Mouse (Mus musculus) hindbrain, postnatal 0 days (tissue): ENCODE measurements around the gene Acot11. TPM values are rescaled to one million over a fixed set of nuclear protein-coding genes. Genes with fewer than 3 reads are reported as not detected.

Experiments used
- ATAC-seq: fragments of 200-750 bp; cut with Nextera tagmentation; 2 replicates; pipeline ENCODE4 v1.8.0; 2017; ENCODE audit warnings: mild to moderate bottlenecking, moderate TSS enrichment, moderate library complexity
- DNase-seq: peaks from one replicate; pipeline ENCODE4 v3.0.0-alpha.2; 2015; ENCODE audit warnings: low spot score
- H3K27ac ChIP-seq: fragments of 300-500 bp; sonication (generic); 2 replicates; pipeline ENCODE4 v1.5.1; 2014; ENCODE audit warnings: mild to moderate bottlenecking
- H3K27me3 ChIP-seq: fragments of 300-500 bp; sonication (generic); 2 replicates; pipeline ENCODE4 v1.6.1; 2014; ENCODE audit warnings: low read length, mixed read lengths; ENCODE audit not compliant: insufficient read depth
- H3K36me3 ChIP-seq: fragments of 300-500 bp; sonication (generic); 2 replicates; pipeline ENCODE4 v1.6.1; 2014; ENCODE audit warnings: low read length, mixed read lengths; ENCODE audit not compliant: insufficient read depth
- H3K4me1 ChIP-seq: fragments of 300-500 bp; sonication (generic); 2 replicates; pipeline ENCODE4 v1.6.1; 2014; ENCODE audit warnings: antibody characterized with exemption, low read length, mixed read lengths; ENCODE audit not compliant: insufficient read depth
- H3K4me2 ChIP-seq: fragments of 300-500 bp; sonication (generic); 2 replicates; pipeline ENCODE4 v1.6.1; 2014; ENCODE audit warnings: low read depth, mild to moderate bottlenecking, low read length, moderate library complexity, mixed read lengths
- H3K4me3 ChIP-seq: fragments of 300-500 bp; sonication (generic); 2 replicates; pipeline ENCODE4 v1.5.1; 2014; ENCODE audit warnings: low read length
- H3K9ac ChIP-seq: fragments of 300-500 bp; sonication (generic); replicated peaks from 2 replicates; pipeline ENCODE4 v1.6.1; 2014; ENCODE audit warnings: mild to moderate bottlenecking, low read length, moderate library complexity, mixed read lengths
- H3K9me3 ChIP-seq: fragments of 300-500 bp; sonication (generic); 2 replicates; pipeline ENCODE4 v1.6.1; 2016; ENCODE audit warnings: low read length, mixed read lengths
- CTCF ChIP-seq: IDR thresholded peaks from 2 replicates; pipeline ENCODE4 v1.5.1; 2016; ENCODE audit warnings: antibody characterized with exemption, control low read depth, low read depth
- WGBS: fragments of 180-500 bp; shearing (Covaris S2); extraction: QIAGEN DNeasy Blood & Tissue Kit; methylation state at CpG from one replicate; pipeline ENCODE4 v1.1.7; 2014; 5-methylcytosine and 5-hydroxymethylcytosine counted together
- polyA plus RNA-seq: library from polyadenylated mRNA; unstranded; fragments of >200 nt; fragmentation: Nextera tagmentation; extraction: Ambion mirVana; gene quantifications from 2 replicates; pipeline ENCODE4 v1.2.1, GENCODE M21; 2015
- total RNA-seq: library from RNA; depleted of rRNA; stranded (reverse); fragments of >200 nt; gene quantifications from 2 replicates; pipeline ENCODE4 v1.2.3, GENCODE M21; 2014

Acot11 gene
- total and polyA plus RNA-seq, 2 experiments from 2014 or later, result 2.0 to 12.2 TPM

- ATAC-seq, result no peak
- WGBS, result 79% methylated on average over 6 of the region's 6 CpGs
- H3K9me3 ChIP-seq, result no peaks in the 10 kb centered on the region
- H3K27me3 ChIP-seq, result no peaks in the 10 kb centered on the region
- H3K27ac ChIP-seq, result no peak overlapping the region
- TF ChIP-seq CTCF, result no peak
- no peak overlapping the region for H3K4me3 ChIP-seq
- no peak overlapping the region for H3K9ac ChIP-seq
- no peak for DNase-seq
- no peaks in the 10 kb centered on the region for H3K4me1 ChIP-seq
- no peaks in the 10 kb centered on the region for H3K36me3 ChIP-seq
- no peak overlapping the region for H3K4me2 ChIP-seq
Observed at GRCm38 (mm10) chr4:106830545-106831112, 25.8 kb upstream of the Acot11 start.

- under 1% methylated on average over 41 of the region's 42 CpGs for WGBS
- peaks cover 3% of the 10 kb centered on the region; the same call in 1 of the 2 replicates for H3K4me1 ChIP-seq
- H3K4me2 ChIP-seq, result peak overlapping the region; percentile 71
- peak; percentile 54 for TF ChIP-seq CTCF
- no peaks in the 10 kb centered on the region for H3K9me3 ChIP-seq
- H3K27me3 ChIP-seq, result no peaks in the 10 kb centered on the region
- H3K27ac ChIP-seq, result peak overlapping the region; percentile 67
- ATAC-seq, result peak; percentile 86
- no peaks in the 10 kb centered on the region for H3K36me3 ChIP-seq
- H3K4me3 ChIP-seq, result peak overlapping the region; percentile 35
- peak; percentile 75 for DNase-seq
- peak overlapping the region; percentile 55 for H3K9ac ChIP-seq
Observed at GRCm38 (mm10) chr4:106827738-106828361, 23.1 kb upstream of the Acot11 start.

- no peak for TF ChIP-seq CTCF
- WGBS, result 39% methylated on average over 5 of the region's 5 CpGs
- Histone ChIP-seq H3K4me1 (peaks cover 3% of the 10 kb centered on the region; the same call in 1 of the 2 replicates), H3K9me3 (no peaks in the 10 kb centered on the region), H3K36me3 (no peaks in the 10 kb centered on the region), H3K27ac (no peak overlapping the region), H3K27me3 (no peaks in the 10 kb centered on the region), H3K4me3 (no peak overlapping the region), H3K4me2 (no peak overlapping the region), H3K9ac (no peak overlapping the region)
- ATAC-seq (no peak), DNase-seq (no peak)
Observed at GRCm38 (mm10) chr4:106825229-106825628, 20.4 kb upstream of the Acot11 start.

GRCm38 (mm10) chr4:106819404-106819803 lies 14.6 kb upstream of the Acot11 start:
- Histone ChIP-seq H3K4me3 (no peak overlapping the region), H3K36me3 (no peaks in the 10 kb centered on the region), H3K4me2 (no peak overlapping the region), H3K27ac (no peak overlapping the region), H3K4me1 (no peaks in the 10 kb centered on the region), H3K27me3 (no peaks in the 10 kb centered on the region), H3K9ac (no peak overlapping the region), H3K9me3 (no peaks in the 10 kb centered on the region)
- DNase-seq (no peak), ATAC-seq (no peak)
- no peak for TF ChIP-seq CTCF

GRCm38 (mm10) chr4:106818332-106818731 lies 13.5 kb upstream of the Acot11 start:
- WGBS, result 66% methylated on average over 6 of the region's 6 CpGs
- TF ChIP-seq CTCF, result no peak
- no peak overlapping the region for H3K4me3 ChIP-seq
- H3K4me2 ChIP-seq, result no peak overlapping the region
- no peak overlapping the region for H3K9ac ChIP-seq
- no peaks in the 10 kb centered on the region for H3K27me3 ChIP-seq
- ATAC-seq (no peak), DNase-seq (no peak)
- H3K27ac ChIP-seq, result no peak overlapping the region
- H3K4me1 ChIP-seq, result no peaks in the 10 kb centered on the region
- no peaks in the 10 kb centered on the region for H3K9me3 ChIP-seq
- H3K36me3 ChIP-seq, result no peaks in the 10 kb centered on the region

- Histone ChIP-seq H3K4me2 (no peak overlapping the region), H3K4me1 (no peaks in the 10 kb centered on the region), H3K27me3 (no peaks in the 10 kb centered on the region), H3K27ac (no peak overlapping the region), H3K9ac (no peak overlapping the region), H3K9me3 (no peaks in the 10 kb centered on the region), H3K4me3 (no peak overlapping the region), H3K36me3 (no peaks in the 10 kb centered on the region)
- no peak for TF ChIP-seq CTCF
- no peak for DNase-seq
- 90% methylated on average over 4 of the region's 4 CpGs for WGBS
- ATAC-seq, result no peak
Observed at GRCm38 (mm10) chr4:106817017-106817416, 12.2 kb upstream of the Acot11 start.
